Mouse (Mus musculus): ENCODE data around the gene Ubtd1. TPM values are rescaled to one million over a fixed set of nuclear protein-coding genes. Genes with fewer than 3 reads are reported as not detected.

Ubtd1 gene
- polyA plus RNA-seq, 1 experiment, result 10.8 TPM

DNA sequence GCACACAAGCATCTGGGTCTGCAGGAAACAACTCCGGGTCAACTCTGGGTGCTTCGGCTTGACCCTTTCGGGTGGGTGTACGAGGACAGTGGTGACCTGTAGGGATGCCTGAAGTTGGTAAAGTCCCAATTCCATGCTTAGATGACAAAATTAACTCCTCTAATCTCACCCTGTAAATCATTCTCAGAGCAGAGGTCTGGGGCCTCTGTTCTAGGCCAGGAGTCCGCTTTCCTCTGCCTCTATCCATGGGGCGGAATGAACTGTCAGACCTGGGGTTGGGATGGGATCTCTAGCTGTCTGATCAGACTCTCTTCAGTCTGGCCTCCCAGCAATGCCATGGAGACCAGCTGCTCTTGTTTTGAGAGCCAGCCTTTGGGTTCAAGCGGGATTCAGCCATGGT is 79.9 kb downstream of the Ubtd1 start:
- TF ChIP-seq CTCF (IDR thresholded peaks at IDR 0.05; ENCODE audit: extremely low read depth, insufficient read length, insufficient replicate concordance, low read depth, low read length) (no peak), POLR2A (IDR thresholded peaks at IDR 0.05; ENCODE audit: low read depth, low read length) (no peak)
- Histone ChIP-seq H3K36me3 (ENCODE audit: control insufficient read depth, insufficient read depth, low read length) (no peaks in the 10 kb centered on the region), H3K27ac (ENCODE audit: insufficient read depth, low read depth, low read length) (no peak overlapping the region), H3K4me3 (ENCODE audit: low read depth, low read length) (no peak overlapping the region), H3K27me3 (ENCODE audit: control insufficient read depth, insufficient read depth, low read length) (no peaks in the 10 kb centered on the region), H3K4me1 (ENCODE audit: control insufficient read depth, insufficient read depth, insufficient read length, low read length) (no peaks in the 10 kb centered on the region)
- 91% methylated on average over 7 of the region's 7 CpGs for WGBS

DNA sequence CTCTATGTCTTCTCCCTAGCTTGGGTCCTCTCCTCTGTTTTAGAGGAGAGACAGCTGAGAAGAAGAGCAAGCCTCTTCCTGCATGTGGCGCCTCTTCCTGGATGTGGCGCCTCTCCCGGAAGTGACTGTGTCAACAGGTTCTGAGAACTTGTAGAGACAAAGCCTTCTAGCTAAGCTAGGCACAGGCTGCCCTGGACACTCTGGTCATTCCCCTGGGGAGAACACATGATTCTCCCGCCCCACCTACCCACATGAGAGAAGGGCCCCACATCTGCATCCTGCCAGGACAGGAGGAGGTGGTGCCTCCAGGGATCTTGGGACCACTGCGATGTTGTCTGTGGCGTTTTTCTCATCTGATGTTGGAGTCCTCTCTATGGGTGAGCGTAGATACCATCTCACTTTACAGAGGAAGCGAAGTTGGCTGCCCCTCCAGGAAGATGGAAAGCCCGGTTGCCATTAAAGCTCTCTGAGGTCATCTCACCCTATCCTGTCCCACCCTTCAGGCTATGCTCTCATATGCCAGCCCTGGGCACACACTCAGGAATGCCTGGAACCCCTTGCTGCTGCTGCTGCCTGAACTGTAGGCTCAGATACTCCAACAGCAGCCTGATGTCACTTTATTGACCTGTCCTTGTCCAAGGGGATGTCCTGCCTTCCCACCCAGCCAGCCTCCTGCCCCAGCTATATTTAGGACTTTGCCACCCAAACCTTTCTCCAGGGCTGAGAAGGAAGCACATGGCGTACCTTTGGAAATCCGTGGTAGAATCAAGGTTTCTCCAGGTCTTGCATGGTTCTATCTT is 87.1 kb downstream of the Ubtd1 start:
- no peaks in the 10 kb centered on the region for H3K27me3 ChIP-seq (ENCODE audit: control insufficient read depth, insufficient read depth, low read length)
- peaks cover 8% of the 10 kb centered on the region; the same call in 1 of the 2 replicates for H3K4me1 ChIP-seq (ENCODE audit: control insufficient read depth, insufficient read depth, insufficient read length, low read length)
- no peaks in the 10 kb centered on the region for H3K36me3 ChIP-seq (ENCODE audit: control insufficient read depth, insufficient read depth, low read length)
- TF ChIP-seq POLR2A (IDR thresholded peaks at IDR 0.05; ENCODE audit: low read depth, low read length), result no peak
- no peak for TF ChIP-seq CTCF (IDR thresholded peaks at IDR 0.05; ENCODE audit: extremely low read depth, insufficient read length, insufficient replicate concordance, low read depth, low read length)
- no peak overlapping the region for H3K27ac ChIP-seq (ENCODE audit: insufficient read depth, low read depth, low read length)
- 82% methylated on average over 11 of the region's 11 CpGs for WGBS
- no peak overlapping the region for H3K4me3 ChIP-seq (ENCODE audit: low read depth, low read length)

DNA sequence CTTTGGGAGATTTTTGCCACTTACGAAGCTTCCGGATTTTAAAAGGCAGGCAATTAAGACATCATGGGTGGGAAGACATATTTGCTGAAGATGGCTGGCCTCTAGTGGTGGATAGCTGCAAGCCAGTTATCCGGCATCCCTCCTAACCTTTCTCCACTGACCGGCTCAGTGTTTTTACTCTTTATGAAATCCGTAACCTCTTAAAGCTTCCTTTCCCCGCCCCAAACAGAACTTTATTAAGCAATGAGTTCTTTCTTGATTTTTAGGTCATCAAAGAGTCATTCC is 87.6 kb downstream of the Ubtd1 start:
- no peaks in the 10 kb centered on the region for H3K27me3 ChIP-seq (ENCODE audit: control insufficient read depth, insufficient read depth, low read length)
- no peak overlapping the region for H3K4me3 ChIP-seq (ENCODE audit: low read depth, low read length)
- TF ChIP-seq CTCF (IDR thresholded peaks at IDR 0.05; ENCODE audit: extremely low read depth, insufficient read length, insufficient replicate concordance, low read depth, low read length) (no peak), POLR2A (IDR thresholded peaks at IDR 0.05; ENCODE audit: low read depth, low read length) (no peak)
- no peaks in the 10 kb centered on the region for H3K36me3 ChIP-seq (ENCODE audit: control insufficient read depth, insufficient read depth, low read length)
- H3K27ac ChIP-seq (ENCODE audit: insufficient read depth, low read depth, low read length), result no peak overlapping the region
- peaks cover 8% of the 10 kb centered on the region; the same call in 1 of the 2 replicates for H3K4me1 ChIP-seq (ENCODE audit: control insufficient read depth, insufficient read depth, insufficient read length, low read length)
- WGBS, result 65% methylated on average over 6 of the region's 6 CpGs

DNA sequence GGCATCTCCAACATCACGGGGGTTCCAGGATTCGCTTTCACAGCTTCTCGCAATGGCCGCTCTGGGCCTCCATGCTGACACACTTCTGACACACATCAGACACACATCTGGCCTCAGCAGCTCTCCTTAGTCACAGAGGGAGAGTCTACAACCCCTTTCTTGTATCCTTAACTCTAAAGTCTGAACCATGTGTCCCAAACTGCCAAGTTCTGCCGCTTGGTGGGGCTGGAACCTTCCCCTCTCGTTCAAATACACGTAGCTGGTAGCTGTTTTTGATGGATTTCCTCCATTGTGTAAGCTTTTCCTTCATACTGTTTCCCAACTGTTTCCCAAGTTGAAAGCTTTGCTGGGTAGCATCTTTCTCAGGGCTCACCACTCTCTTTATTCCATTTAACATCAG is 89.7 kb downstream of the Ubtd1 start:
- Histone ChIP-seq H3K4me1 (ENCODE audit: control insufficient read depth, insufficient read depth, insufficient read length, low read length) (peaks cover 8% of the 10 kb centered on the region; the same call in 1 of the 2 replicates), H3K36me3 (ENCODE audit: control insufficient read depth, insufficient read depth, low read length) (no peaks in the 10 kb centered on the region), H3K27ac (ENCODE audit: insufficient read depth, low read depth, low read length) (no peak overlapping the region), H3K27me3 (ENCODE audit: control insufficient read depth, insufficient read depth, low read length) (no peaks in the 10 kb centered on the region), H3K4me3 (ENCODE audit: low read depth, low read length) (no peak overlapping the region)
- TF ChIP-seq CTCF (IDR thresholded peaks at IDR 0.05; ENCODE audit: extremely low read depth, insufficient read length, insufficient replicate concordance, low read depth, low read length) (no peak), POLR2A (IDR thresholded peaks at IDR 0.05; ENCODE audit: low read depth, low read length) (no peak)
- 86% methylated on average over 7 of the region's 7 CpGs for WGBS

DNA sequence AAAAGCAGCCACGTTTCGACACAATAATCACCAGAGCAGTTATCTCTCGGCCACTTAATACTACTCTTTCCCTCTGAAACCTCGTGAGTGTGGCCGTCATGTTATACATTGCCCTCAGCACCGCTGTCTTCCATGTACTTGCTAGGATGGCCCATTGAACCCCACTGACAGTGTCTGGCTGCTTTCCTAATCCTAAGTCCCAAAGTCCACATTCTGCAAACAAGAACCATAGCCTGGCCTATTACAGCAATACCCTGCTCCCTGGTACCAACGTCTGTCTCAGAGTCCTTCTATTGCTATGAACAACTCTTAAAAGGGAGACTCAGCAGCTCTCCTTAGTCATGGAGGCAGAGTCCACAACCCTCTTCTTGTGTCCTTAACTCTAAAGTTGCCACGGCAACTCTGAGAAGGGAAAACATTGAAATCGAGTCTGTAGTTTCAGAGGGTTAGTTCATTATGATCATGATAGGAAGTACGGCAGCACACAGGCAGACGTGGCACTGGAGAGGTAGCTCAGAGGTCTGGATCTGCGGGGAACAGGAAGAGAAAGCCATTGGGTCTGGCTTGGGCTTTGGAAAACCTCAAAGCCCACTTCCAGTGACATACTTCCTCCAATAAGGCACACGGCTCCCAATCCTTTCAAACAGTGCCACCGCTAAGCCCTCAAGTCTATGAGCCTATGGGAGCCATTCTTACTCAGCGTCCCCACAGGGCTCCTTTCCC is 90.5 kb downstream of the Ubtd1 start:
- TF ChIP-seq POLR2A (IDR thresholded peaks at IDR 0.05; ENCODE audit: low read depth, low read length) (no peak), CTCF (IDR thresholded peaks at IDR 0.05; ENCODE audit: extremely low read depth, insufficient read length, insufficient replicate concordance, low read depth, low read length) (no peak)
- Histone ChIP-seq H3K36me3 (ENCODE audit: control insufficient read depth, insufficient read depth, low read length) (no peaks in the 10 kb centered on the region), H3K27ac (ENCODE audit: insufficient read depth, low read depth, low read length) (peak overlapping the region; percentile 81), H3K4me3 (ENCODE audit: low read depth, low read length) (no peak overlapping the region), H3K4me1 (ENCODE audit: control insufficient read depth, insufficient read depth, insufficient read length, low read length) (peaks cover 8% of the 10 kb centered on the region; the same call in 1 of the 2 replicates), H3K27me3 (ENCODE audit: control insufficient read depth, insufficient read depth, low read length) (no peaks in the 10 kb centered on the region)
- 31% methylated on average over 15 of the region's 15 CpGs for WGBS

DNA sequence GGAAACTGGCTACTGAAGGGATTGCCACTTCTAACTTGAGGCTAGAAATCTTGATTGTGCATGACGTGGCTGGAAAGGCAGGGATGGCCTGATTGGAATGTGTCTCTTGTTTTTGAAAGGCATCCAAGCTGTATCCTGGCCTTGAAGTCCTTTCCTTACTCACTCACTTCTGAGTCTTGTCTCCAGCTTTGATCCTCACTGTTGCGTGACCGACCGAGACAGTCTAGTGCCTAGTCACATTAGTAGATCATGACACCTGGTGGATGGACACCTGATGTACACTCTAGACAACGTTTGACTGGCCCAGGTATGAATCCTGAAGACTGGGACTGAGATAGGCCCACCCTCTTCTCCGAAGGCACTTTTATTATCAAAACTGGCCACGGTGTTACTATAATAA is 91.2 kb downstream of the Ubtd1 start:
- Histone ChIP-seq H3K4me3 (ENCODE audit: low read depth, low read length) (no peak overlapping the region), H3K36me3 (ENCODE audit: control insufficient read depth, insufficient read depth, low read length) (no peaks in the 10 kb centered on the region), H3K27ac (ENCODE audit: insufficient read depth, low read depth, low read length) (peak overlapping the region; percentile 81; the same call in 1 of the 2 replicates), H3K4me1 (ENCODE audit: control insufficient read depth, insufficient read depth, insufficient read length, low read length) (peaks cover 8% of the 10 kb centered on the region; the same call in 1 of the 2 replicates), H3K27me3 (ENCODE audit: control insufficient read depth, insufficient read depth, low read length) (no peaks in the 10 kb centered on the region)
- TF ChIP-seq POLR2A (IDR thresholded peaks at IDR 0.05; ENCODE audit: low read depth, low read length) (no peak), CTCF (IDR thresholded peaks at IDR 0.05; ENCODE audit: extremely low read depth, insufficient read length, insufficient replicate concordance, low read depth, low read length) (no peak)
- WGBS, result 33% methylated on average over 7 of the region's 7 CpGs

DNA sequence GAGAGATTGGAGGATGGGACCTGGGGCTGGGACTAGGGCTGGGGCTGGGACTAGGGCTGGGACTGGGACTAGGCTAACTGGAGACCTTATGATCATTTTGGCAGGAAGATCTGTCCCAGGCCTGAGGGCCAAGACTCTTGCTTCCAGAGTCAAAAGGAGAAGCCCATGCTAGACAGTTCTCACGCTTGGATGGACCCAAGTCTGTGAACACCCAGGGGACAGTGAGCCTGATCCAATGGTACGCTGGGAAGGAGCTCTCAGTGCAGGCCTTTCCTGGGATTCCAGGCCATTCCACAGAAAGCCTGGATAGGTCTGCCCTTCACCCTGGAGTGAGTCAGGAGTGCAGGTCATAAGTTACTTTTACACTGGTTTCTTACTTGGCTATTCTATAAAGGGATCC is 93.5 kb downstream of the Ubtd1 start:
- no peak overlapping the region for H3K4me3 ChIP-seq (ENCODE audit: low read depth, low read length)
- WGBS, result 85% methylated on average over 2 of the region's 2 CpGs
- H3K27me3 ChIP-seq (ENCODE audit: control insufficient read depth, insufficient read depth, low read length), result no peaks in the 10 kb centered on the region

More for the DNA sequence above, 93.5 kb downstream of the Ubtd1 start:
- no peak for TF ChIP-seq CTCF (IDR thresholded peaks at IDR 0.05; ENCODE audit: extremely low read depth, insufficient read length, insufficient replicate concordance, low read depth, low read length)
- no peak for TF ChIP-seq POLR2A (IDR thresholded peaks at IDR 0.05; ENCODE audit: low read depth, low read length)
- no peaks in the 10 kb centered on the region for H3K36me3 ChIP-seq (ENCODE audit: control insufficient read depth, insufficient read depth, low read length)
- H3K27ac ChIP-seq (ENCODE audit: insufficient read depth, low read depth, low read length), result no peak overlapping the region
- H3K4me1 ChIP-seq (ENCODE audit: control insufficient read depth, insufficient read depth, insufficient read length, low read length), result peaks cover 7% of the 10 kb centered on the region; the same call in 1 of the 2 replicates

All from small intestine, adult 2 months (tissue).